Mouse (Mus musculus): ENCODE results near the gene Ppp1cc.

DNA sequence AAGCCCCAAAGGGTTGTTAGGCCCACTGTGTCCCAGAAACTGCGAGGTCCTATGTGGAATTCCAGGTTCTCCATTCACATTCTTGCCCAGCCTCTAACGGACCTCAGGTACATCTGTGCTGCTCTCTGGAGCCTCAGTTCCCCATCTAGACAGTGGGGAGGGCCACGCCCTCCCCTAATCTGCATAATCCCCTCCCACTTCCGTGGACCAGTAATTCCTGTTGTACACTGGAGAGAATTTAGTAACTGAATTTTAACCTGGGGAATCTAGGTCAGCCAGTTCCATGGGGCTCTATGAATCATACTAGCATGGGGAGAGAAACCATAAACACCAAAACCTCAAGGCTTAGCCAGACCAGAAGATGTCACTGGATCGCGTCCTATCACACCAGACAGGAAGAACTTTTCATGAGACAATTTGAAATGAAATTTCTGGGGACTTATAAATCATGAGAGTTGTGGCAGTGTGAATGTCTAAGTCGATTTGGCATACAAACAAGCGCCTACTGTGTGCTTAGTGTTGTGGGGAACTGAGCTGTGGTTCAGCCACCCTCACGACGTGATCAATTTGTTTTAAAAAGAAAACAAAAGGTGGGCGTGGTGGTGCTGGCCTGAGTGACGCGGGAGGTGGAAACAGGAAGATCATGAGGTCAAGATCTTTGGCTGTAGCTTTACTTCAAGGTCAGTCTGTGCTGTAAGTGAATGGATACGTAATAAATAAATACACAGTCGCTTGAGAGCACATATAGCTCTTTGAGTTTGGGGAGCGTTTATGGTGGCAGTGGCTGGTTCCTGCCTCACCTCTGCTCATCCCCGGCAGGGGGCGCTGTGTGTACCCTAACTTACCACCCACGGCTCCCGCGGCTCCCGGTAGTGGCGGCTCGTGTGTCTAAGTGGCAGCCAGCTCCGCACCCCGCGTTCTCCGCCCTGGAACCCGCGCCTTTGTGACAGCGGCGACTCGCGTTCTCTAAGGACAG, 26.7 kb upstream of the Ppp1cc start:
- TF ChIP-seq POLR2A (IDR thresholded peaks at IDR 0.05; ENCODE audit: borderline replicate concordance, insufficient read depth, low read length) (peak; percentile 18; the same call in 1 of the 2 replicates), CTCF (IDR thresholded peaks at IDR 0.05; ENCODE audit: borderline replicate concordance, insufficient read depth, low read depth, low read length) (peak; percentile 68)

Measured in cerebellum, adult 2 months (tissue).